Mouse (Mus musculus): ENCODE results near the gene Sec23b. TPM values are rescaled to one million over a fixed set of nuclear protein-coding genes. Genes with fewer than 3 reads are reported as not detected.

Gene Sec23b
- total and polyA plus RNA-seq, 2 experiments, result 47.6 to 49.7 TPM

GRCm38 (mm10) chr2:144617074-144617874 lies 61.2 kb downstream of the Sec23b start:
- no peak overlapping the region for H3K4me3 ChIP-seq (ENCODE audit: insufficient read depth, low read depth, low read length)
- no peak overlapping the region for H3K9ac ChIP-seq (ENCODE audit: low read depth, low read length)
- TF ChIP-seq CTCF (IDR thresholded peaks at IDR 0.05; ENCODE audit: low read depth, low read length) (no peak), POLR2A (IDR thresholded peaks at IDR 0.05; ENCODE audit: extremely low read depth, insufficient read depth, low read length) (no peak)
- 83% methylated on average over 16 of the region's 16 CpGs for WGBS
- H3K27me3 ChIP-seq (ENCODE audit: control insufficient read depth, insufficient read depth, low read length), result no peaks in the 10 kb centered on the region
- no peak for DNase-seq (ENCODE audit: extremely low read depth, low read depth, low spot score)
- H3K27ac ChIP-seq (replicated peaks; ENCODE audit: insufficient read depth, low read depth, low read length), result no peak overlapping the region
- no peaks in the 10 kb centered on the region; the same call in none of the 2 replicates for H3K36me3 ChIP-seq (ENCODE audit: control insufficient read depth, insufficient read depth, low read length)
- H3K4me1 ChIP-seq (ENCODE audit: control insufficient read depth, insufficient read depth, low read length), result no peaks in the 10 kb centered on the region
- H3K79me2 ChIP-seq (ENCODE audit: control insufficient read depth, insufficient read depth, low read length), result no peaks in the 10 kb centered on the region

GRCm38 (mm10) chr2:144621491-144621890 lies 65.5 kb downstream of the Sec23b start:
- Histone ChIP-seq H3K4me1 (ENCODE audit: control insufficient read depth, insufficient read depth, low read length) (no peaks in the 10 kb centered on the region), H3K36me3 (ENCODE audit: control insufficient read depth, insufficient read depth, low read length) (peaks cover 3% of the 10 kb centered on the region), H3K4me3 (ENCODE audit: insufficient read depth, low read depth, low read length) (no peak overlapping the region), H3K27me3 (ENCODE audit: control insufficient read depth, insufficient read depth, low read length) (no peaks in the 10 kb centered on the region), H3K9ac (ENCODE audit: low read depth, low read length) (no peak overlapping the region), H3K27ac (replicated peaks; ENCODE audit: insufficient read depth, low read depth, low read length) (no peak overlapping the region), H3K79me2 (ENCODE audit: control insufficient read depth, insufficient read depth, low read length) (no peaks in the 10 kb centered on the region)
- TF ChIP-seq POLR2A (IDR thresholded peaks at IDR 0.05; ENCODE audit: extremely low read depth, insufficient read depth, low read length) (no peak), CTCF (IDR thresholded peaks at IDR 0.05; ENCODE audit: low read depth, low read length) (no peak)
- WGBS, result 95% methylated on average over 6 of the region's 6 CpGs
- DNase-seq (ENCODE audit: extremely low read depth, low read depth, low spot score), result no peak

GRCm38 (mm10) chr2:144633551-144633950 lies 77.5 kb downstream of the Sec23b start:
- no peak for DNase-seq (ENCODE audit: extremely low read depth, low read depth, low spot score)
- H3K9ac ChIP-seq (ENCODE audit: low read depth, low read length), result no peak overlapping the region
- TF ChIP-seq POLR2A (IDR thresholded peaks at IDR 0.05; ENCODE audit: extremely low read depth, insufficient read depth, low read length) (no peak), CTCF (IDR thresholded peaks at IDR 0.05; ENCODE audit: low read depth, low read length) (no peak)
- H3K79me2 ChIP-seq (ENCODE audit: control insufficient read depth, insufficient read depth, low read length), result no peaks in the 10 kb centered on the region
- no peaks in the 10 kb centered on the region for H3K27me3 ChIP-seq (ENCODE audit: control insufficient read depth, insufficient read depth, low read length)
- H3K27ac ChIP-seq (replicated peaks; ENCODE audit: insufficient read depth, low read depth, low read length), result no peak overlapping the region
- no peaks in the 10 kb centered on the region for H3K36me3 ChIP-seq (ENCODE audit: control insufficient read depth, insufficient read depth, low read length)
- 85% methylated on average over 2 of the region's 2 CpGs for WGBS
- H3K4me3 ChIP-seq (ENCODE audit: insufficient read depth, low read depth, low read length), result no peak overlapping the region
- no peaks in the 10 kb centered on the region for H3K4me1 ChIP-seq (ENCODE audit: control insufficient read depth, insufficient read depth, low read length)

GRCm38 (mm10) chr2:144634231-144634630 lies 78.2 kb downstream of the Sec23b start:
- 76% methylated on average over 5 of the region's 5 CpGs for WGBS
- DNase-seq (ENCODE audit: extremely low read depth, low read depth, low spot score), result no peak
- no peaks in the 10 kb centered on the region for H3K79me2 ChIP-seq (ENCODE audit: control insufficient read depth, insufficient read depth, low read length)
- TF ChIP-seq POLR2A (IDR thresholded peaks at IDR 0.05; ENCODE audit: extremely low read depth, insufficient read depth, low read length) (no peak), CTCF (IDR thresholded peaks at IDR 0.05; ENCODE audit: low read depth, low read length) (no peak)
- no peak overlapping the region for H3K27ac ChIP-seq (replicated peaks; ENCODE audit: insufficient read depth, low read depth, low read length)
- H3K27me3 ChIP-seq (ENCODE audit: control insufficient read depth, insufficient read depth, low read length), result no peaks in the 10 kb centered on the region
- no peak overlapping the region for H3K4me3 ChIP-seq (ENCODE audit: insufficient read depth, low read depth, low read length)
- H3K4me1 ChIP-seq (ENCODE audit: control insufficient read depth, insufficient read depth, low read length), result no peaks in the 10 kb centered on the region
- no peak overlapping the region for H3K9ac ChIP-seq (ENCODE audit: low read depth, low read length)
- no peaks in the 10 kb centered on the region for H3K36me3 ChIP-seq (ENCODE audit: control insufficient read depth, insufficient read depth, low read length)

DNA sequence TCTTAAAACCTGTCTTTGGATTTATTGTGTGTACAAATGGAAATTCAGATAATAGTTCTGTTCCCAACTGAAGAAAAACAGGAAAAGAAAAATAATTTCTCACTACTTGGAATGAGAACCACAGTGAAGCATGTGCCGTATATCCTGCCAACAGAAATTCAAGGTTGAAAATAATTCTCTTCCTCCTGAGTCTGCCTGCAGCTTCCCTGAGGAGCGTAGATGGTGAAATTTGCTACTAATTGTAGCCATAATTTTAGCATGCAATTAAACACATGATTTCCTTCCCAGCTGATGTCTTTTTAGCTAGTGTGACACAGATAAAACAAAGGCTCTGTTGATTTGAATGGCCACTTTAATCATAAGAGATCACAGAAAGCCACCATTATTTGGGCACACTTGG lies 78.7 kb downstream of the Sec23b start:
- 87% methylated on average over 2 of the region's 2 CpGs for WGBS
- H3K79me2 ChIP-seq (ENCODE audit: control insufficient read depth, insufficient read depth, low read length), result no peaks in the 10 kb centered on the region
- no peak overlapping the region for H3K27ac ChIP-seq (replicated peaks; ENCODE audit: insufficient read depth, low read depth, low read length)
- H3K4me3 ChIP-seq (ENCODE audit: insufficient read depth, low read depth, low read length), result no peak overlapping the region
- TF ChIP-seq POLR2A (IDR thresholded peaks at IDR 0.05; ENCODE audit: extremely low read depth, insufficient read depth, low read length) (no peak), CTCF (IDR thresholded peaks at IDR 0.05; ENCODE audit: low read depth, low read length) (no peak)
- DNase-seq (ENCODE audit: extremely low read depth, low read depth, low spot score), result no peak
- H3K4me1 ChIP-seq (ENCODE audit: control insufficient read depth, insufficient read depth, low read length), result no peaks in the 10 kb centered on the region
- no peaks in the 10 kb centered on the region for H3K27me3 ChIP-seq (ENCODE audit: control insufficient read depth, insufficient read depth, low read length)
- H3K36me3 ChIP-seq (ENCODE audit: control insufficient read depth, insufficient read depth, low read length), result no peaks in the 10 kb centered on the region
- no peak overlapping the region for H3K9ac ChIP-seq (ENCODE audit: low read depth, low read length)

- Histone ChIP-seq H3K4me1 (ENCODE audit: control insufficient read depth, insufficient read depth, low read length) (no peaks in the 10 kb centered on the region), H3K27ac (replicated peaks; ENCODE audit: insufficient read depth, low read depth, low read length) (no peak overlapping the region), H3K79me2 (ENCODE audit: control insufficient read depth, insufficient read depth, low read length) (no peaks in the 10 kb centered on the region), H3K27me3 (ENCODE audit: control insufficient read depth, insufficient read depth, low read length) (no peaks in the 10 kb centered on the region), H3K9ac (ENCODE audit: low read depth, low read length) (no peak overlapping the region), H3K36me3 (ENCODE audit: control insufficient read depth, insufficient read depth, low read length) (no peaks in the 10 kb centered on the region), H3K4me3 (ENCODE audit: insufficient read depth, low read depth, low read length) (no peak overlapping the region)
- TF ChIP-seq CTCF (IDR thresholded peaks at IDR 0.05; ENCODE audit: low read depth, low read length) (peak; percentile 94), POLR2A (IDR thresholded peaks at IDR 0.05; ENCODE audit: extremely low read depth, insufficient read depth, low read length) (no peak)
- 22% methylated on average over 5 of the region's 5 CpGs for WGBS
- DNase-seq (ENCODE audit: extremely low read depth, low read depth, low spot score), result peak; percentile 15
These were observed 79.8 kb downstream of the Sec23b start for GRCm38 (mm10) chr2:144635644-144636320.

Data from liver, adult 2 months (tissue).